Mouse (Mus musculus) forebrain, embryonic 16.5 days (tissue): Measurements from ENCODE around the gene Gpr156. TPM values are rescaled to one million over a fixed set of nuclear protein-coding genes. Genes with fewer than 3 reads are reported as not detected.

Source experiments
- ATAC-seq: fragments of 200-750 bp; cut with Nextera tagmentation; 2 replicates; pipeline ENCODE4 v1.8.0; 2017; ENCODE audit warnings: mild to moderate bottlenecking, moderate library complexity
- H3K27ac ChIP-seq: fragments of 300-500 bp; sonication (generic); 2 replicates; pipeline ENCODE4 v1.5.1; 2014; ENCODE audit warnings: low read length, control low read depth
- H3K27me3 ChIP-seq: fragments of 300-500 bp; sonication (generic); replicated peaks from 2 replicates; pipeline ENCODE4 v1.6.1; 2014; ENCODE audit warnings: low read length; ENCODE audit not compliant: control insufficient read depth, insufficient read depth
- H3K36me3 ChIP-seq: fragments of 300-500 bp; sonication (generic); 2 replicates; pipeline ENCODE4 v1.6.1; 2014; ENCODE audit not compliant: control insufficient read depth, insufficient read depth
- H3K4me1 ChIP-seq: fragments of 300-500 bp; sonication (generic); replicated peaks from 2 replicates; pipeline ENCODE4 v1.6.1; 2014; ENCODE audit warnings: low read length; ENCODE audit not compliant: control insufficient read depth, insufficient read depth
- H3K4me2 ChIP-seq: fragments of 300-500 bp; sonication (generic); 2 replicates; pipeline ENCODE4 v1.6.1; 2014; ENCODE audit warnings: mild to moderate bottlenecking, low read length, control low read depth
- H3K4me3 ChIP-seq: fragments of 300-500 bp; sonication (generic); replicated peaks from 2 replicates; pipeline ENCODE4 v1.5.1; 2014; ENCODE audit warnings: mild to moderate bottlenecking, low read length, control low read depth
- H3K9ac ChIP-seq: fragments of 300-500 bp; sonication (generic); replicated peaks from 2 replicates; pipeline ENCODE4 v1.6.1; 2014; ENCODE audit warnings: low read depth, low read length, control low read depth
- H3K9me3 ChIP-seq: fragments of 300-500 bp; sonication (generic); 2 replicates; pipeline ENCODE4 v1.6.1; 2016; ENCODE audit warnings: low read length; ENCODE audit not compliant: control insufficient read depth
- WGBS: fragments of 180-500 bp; shearing (Covaris S2); extraction: QIAGEN DNeasy Blood & Tissue Kit; methylation state at CpG from one replicate; pipeline ENCODE4 v1.1.7; 2014; 5-methylcytosine and 5-hydroxymethylcytosine counted together
- polyA plus RNA-seq: library from polyadenylated mRNA; unstranded; fragments of >200 nt; fragmentation: Nextera tagmentation; extraction: Ambion mirVana; gene quantifications from 2 replicates; pipeline ENCODE4 v1.2.1, GENCODE M21; 2015

Gene Gpr156
- polyA plus RNA-seq, 1 experiment from 2014 or later: 5.4 TPM

DNA sequence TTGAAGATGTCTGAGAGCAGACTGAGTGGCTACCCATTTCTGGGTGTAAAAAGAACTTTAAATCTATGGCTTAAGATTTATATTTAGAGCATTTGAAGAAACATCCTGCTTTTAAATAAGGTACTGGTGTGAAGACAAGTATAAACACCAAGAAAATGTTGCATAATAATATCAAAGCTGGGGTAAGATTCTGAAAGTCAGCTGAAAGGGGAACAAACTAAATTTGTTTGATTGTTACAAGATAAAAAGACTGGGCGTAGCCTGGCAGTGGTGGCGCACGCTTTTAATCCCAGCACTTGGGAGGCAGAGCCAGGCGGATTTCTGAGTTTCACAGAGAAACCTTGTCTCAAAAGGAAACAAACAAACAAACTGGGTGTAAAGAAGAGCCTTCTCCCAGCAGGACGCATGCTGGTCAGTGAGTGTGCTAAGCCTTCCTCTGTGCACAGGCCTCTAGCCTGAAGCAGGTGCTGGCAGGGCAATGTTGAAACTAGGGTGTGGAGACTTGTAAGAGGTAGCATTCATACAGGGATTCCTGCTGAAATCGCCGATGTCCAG is 37.3 kb upstream of the Gpr156 start:
- H3K27me3 ChIP-seq: no peaks in the 10 kb centered on the region
- no peak overlapping the region for H3K9ac ChIP-seq
- ATAC-seq: no peak
- H3K4me1 ChIP-seq: no peaks in the 10 kb centered on the region
- WGBS: 87% methylated on average over 7 of the region's 7 CpGs
- H3K9me3 ChIP-seq: no peaks in the 10 kb centered on the region
- H3K36me3 ChIP-seq: peaks cover 34% of the 10 kb centered on the region
- no peak overlapping the region for H3K27ac ChIP-seq
- no peak overlapping the region for H3K4me2 ChIP-seq
- no peak overlapping the region for H3K4me3 ChIP-seq

DNA sequence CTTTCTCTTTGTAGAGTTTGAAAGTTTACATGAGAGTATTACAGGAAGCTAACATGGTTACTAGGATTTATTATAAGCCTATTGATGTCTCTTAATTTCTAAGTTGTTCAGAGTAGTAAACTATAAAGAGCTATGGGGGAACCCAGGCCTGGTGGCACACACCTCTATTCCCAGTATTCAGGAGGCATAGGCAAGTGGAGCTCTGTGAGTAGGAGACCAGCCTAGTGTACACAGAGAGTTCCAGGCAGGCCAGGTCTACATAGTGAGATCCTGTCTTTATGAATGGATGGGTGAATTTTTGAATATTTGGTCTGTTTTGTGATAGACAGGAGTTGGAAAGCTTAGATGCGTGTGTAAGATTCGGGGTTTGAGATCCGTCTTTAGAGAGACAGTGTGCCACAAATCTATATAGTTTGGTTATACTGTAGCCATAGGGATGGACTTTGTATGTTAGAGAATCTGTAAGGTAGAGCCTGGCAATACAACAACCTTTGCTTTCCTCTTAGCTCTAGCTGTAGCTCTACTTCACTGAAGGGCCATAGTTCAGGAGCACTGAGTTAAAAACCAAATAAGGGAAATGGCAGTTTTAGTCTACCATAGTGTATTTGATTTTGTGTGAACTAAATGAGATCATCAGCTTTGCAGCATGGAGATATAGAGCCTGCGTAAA is 36.4 kb upstream of the Gpr156 start:
- H3K4me1 ChIP-seq: no peaks in the 10 kb centered on the region
- no peak overlapping the region for H3K4me2 ChIP-seq
- H3K27ac ChIP-seq: no peak overlapping the region
- no peak overlapping the region for H3K4me3 ChIP-seq
- peaks cover 34% of the 10 kb centered on the region for H3K36me3 ChIP-seq
- no peak for ATAC-seq
- 97% methylated on average over 4 of the region's 4 CpGs for WGBS
- H3K27me3 ChIP-seq: no peaks in the 10 kb centered on the region
- H3K9ac ChIP-seq: no peak overlapping the region
- H3K9me3 ChIP-seq: no peaks in the 10 kb centered on the region

DNA sequence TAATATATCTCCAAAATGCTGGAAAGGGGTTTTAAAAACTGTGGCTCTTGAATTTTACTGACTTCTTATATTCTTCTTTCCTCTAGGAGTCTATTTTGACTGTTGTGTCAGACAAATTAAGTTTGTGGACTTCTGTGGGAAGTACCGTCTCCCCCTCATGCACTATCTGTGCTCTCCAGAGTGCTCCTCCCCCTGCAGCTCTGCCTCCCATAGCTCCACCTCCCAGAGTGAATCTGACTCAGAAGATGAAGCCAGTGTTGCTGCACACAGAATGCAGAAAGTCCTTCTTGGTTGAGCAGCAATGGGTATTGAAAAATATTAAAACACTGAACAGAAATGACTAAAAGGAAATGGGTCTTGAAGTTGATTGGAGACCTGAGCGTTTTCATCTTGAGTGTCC is 35.1 kb upstream of the Gpr156 start:
- no peak overlapping the region for H3K9ac ChIP-seq
- peaks cover 34% of the 10 kb centered on the region for H3K36me3 ChIP-seq
- H3K4me3 ChIP-seq: no peak overlapping the region
- H3K27ac ChIP-seq: no peak overlapping the region
- no peaks in the 10 kb centered on the region for H3K9me3 ChIP-seq
- 87% methylated on average over 2 of the region's 2 CpGs for WGBS
- no peaks in the 10 kb centered on the region for H3K27me3 ChIP-seq
- H3K4me1 ChIP-seq: no peaks in the 10 kb centered on the region
- no peak overlapping the region for H3K4me2 ChIP-seq
- ATAC-seq: no peak

DNA sequence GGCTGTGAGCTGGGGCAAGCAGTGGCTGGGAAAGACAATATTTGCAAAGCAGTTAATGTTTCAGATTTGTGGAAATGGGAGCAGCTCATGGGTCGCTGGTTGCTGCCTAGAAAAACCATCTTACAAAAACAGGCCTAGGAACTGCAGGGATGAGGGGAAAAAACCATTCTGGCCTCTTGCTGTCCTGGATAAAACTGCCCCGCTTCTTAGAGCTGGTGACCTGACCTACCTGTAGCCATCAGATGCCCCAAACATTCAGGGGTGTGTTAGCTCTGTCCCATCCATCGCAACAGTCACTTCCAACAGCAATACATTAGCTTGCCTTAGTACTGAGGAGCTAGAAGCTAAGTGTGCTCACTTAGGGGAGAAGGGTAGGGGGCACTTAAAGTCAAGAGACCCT is 27.3 kb upstream of the Gpr156 start:
- H3K9ac ChIP-seq: no peak overlapping the region
- H3K36me3 ChIP-seq: no peaks in the 10 kb centered on the region
- H3K27me3 ChIP-seq: no peaks in the 10 kb centered on the region
- ATAC-seq: no peak
- H3K4me2 ChIP-seq: no peak overlapping the region
- H3K27ac ChIP-seq: no peak overlapping the region
- H3K9me3 ChIP-seq: no peaks in the 10 kb centered on the region
- WGBS: 91% methylated on average over 3 of the region's 3 CpGs
- H3K4me3 ChIP-seq: no peak overlapping the region
- peaks cover 9% of the 10 kb centered on the region for H3K4me1 ChIP-seq

DNA sequence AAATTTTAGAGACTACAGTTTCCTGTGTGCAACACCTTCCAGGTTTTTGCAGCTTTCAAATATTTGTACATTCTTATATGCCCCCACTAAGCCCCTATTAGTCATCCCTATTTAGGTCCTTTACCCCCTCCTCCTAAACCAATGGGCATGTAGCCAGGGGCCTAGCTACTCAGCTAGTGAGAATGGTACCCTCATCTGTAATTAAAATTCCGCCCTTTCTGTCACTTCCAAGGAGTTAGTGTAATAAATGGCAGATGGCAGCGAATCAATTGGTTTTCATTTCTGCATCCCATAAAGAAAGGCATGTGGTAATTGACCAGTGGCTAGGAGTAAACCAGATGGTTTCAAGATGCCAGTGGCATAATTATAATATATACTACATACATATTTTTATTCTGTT is 23.6 kb upstream of the Gpr156 start:
- Histone ChIP-seq H3K27ac (peak overlapping the region; percentile 26; the same call in 1 of the 2 replicates), H3K4me2 (no peak overlapping the region), H3K36me3 (no peaks in the 10 kb centered on the region), H3K9ac (no peak overlapping the region), H3K4me1 (peaks cover 9% of the 10 kb centered on the region), H3K9me3 (no peaks in the 10 kb centered on the region), H3K4me3 (no peak overlapping the region), H3K27me3 (no peaks in the 10 kb centered on the region)
- WGBS: 15% methylated on average over 2 of the region's 2 CpGs
- peak; percentile 69 for ATAC-seq

DNA sequence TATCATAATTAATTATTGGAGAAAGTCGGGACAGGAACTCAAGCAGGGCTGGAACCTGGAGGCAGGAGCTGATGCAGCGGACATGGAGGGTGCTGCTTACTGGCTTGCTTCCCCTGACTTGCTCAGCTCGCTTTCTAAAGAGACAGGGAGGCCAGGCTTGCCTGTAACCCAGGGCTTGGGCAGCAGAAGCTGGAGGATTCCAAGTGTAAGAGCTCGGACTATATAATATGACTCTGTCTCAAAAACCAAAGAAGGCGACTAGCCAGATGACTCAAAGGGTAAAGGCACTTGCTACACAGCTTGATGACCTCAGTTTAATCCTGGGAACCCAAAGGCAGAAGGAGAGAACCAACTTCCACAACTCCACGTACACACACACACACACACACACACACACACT is 22.9 kb upstream of the Gpr156 start:
- 0 out of 2 replicates have a peak, but pooled peaks have one; percentile 9 for ATAC-seq
- peak overlapping the region; percentile 26; the same call in 1 of the 2 replicates for H3K27ac ChIP-seq
- no peak overlapping the region for H3K9ac ChIP-seq
- no peaks in the 10 kb centered on the region for H3K27me3 ChIP-seq
- no peak overlapping the region for H3K4me3 ChIP-seq
- no peaks in the 10 kb centered on the region for H3K9me3 ChIP-seq
- H3K4me1 ChIP-seq: peaks cover 9% of the 10 kb centered on the region
- H3K4me2 ChIP-seq: no peak overlapping the region
- H3K36me3 ChIP-seq: no peaks in the 10 kb centered on the region
- WGBS: 54% methylated on average over 6 of the region's 6 CpGs

DNA sequence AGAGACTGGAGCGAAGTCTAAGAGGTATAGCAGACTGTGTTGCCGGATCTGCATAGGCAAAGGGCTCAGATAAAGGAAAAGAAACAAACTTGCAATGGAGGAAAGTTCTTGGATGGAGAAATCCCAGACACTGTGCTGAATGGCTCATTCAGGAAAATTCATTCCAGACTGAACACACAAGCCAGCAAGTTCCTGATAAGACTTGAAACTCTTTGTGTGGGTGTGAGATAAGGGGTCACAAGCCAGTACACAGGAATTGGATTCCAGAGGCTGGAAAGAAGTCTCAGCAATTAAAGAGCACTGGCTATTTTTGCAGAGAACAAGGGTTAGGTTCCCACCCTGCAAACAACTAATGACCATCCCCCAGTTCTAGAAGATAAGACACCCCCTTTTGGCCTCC is 22.4 kb upstream of the Gpr156 start:
- H3K9ac ChIP-seq: no peak overlapping the region
- no peak for ATAC-seq
- peaks cover 9% of the 10 kb centered on the region for H3K4me1 ChIP-seq
- no peaks in the 10 kb centered on the region for H3K36me3 ChIP-seq
- H3K4me2 ChIP-seq: no peak overlapping the region
- no peak overlapping the region for H3K27ac ChIP-seq
- no peaks in the 10 kb centered on the region for H3K9me3 ChIP-seq
- 68% methylated on average over 2 of the region's 2 CpGs for WGBS
- no peak overlapping the region for H3K4me3 ChIP-seq
- no peaks in the 10 kb centered on the region for H3K27me3 ChIP-seq

DNA sequence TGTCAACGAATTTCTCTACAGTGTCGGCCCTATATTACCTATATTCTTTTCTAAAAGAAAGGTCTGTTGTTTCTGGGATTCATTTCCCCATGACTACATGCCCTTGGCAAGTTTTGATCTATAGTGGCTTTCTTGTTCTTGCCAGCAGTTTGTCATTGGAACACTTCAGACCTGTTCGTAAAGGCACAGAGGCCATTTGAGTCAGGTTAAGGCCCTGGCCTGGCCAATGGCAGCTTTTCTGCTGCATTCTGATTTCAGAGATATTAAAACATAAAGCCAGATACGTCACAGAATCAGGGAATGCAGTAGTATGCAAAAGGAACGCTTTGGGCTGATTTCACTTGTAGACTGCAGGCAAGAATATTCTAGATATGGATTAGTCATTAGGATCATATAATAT is 17.5 kb upstream of the Gpr156 start:
- H3K9ac ChIP-seq: no peak overlapping the region
- H3K4me3 ChIP-seq: no peak overlapping the region
- H3K4me1 ChIP-seq: no peaks in the 10 kb centered on the region
- H3K27ac ChIP-seq: no peak overlapping the region
- 82% methylated on average over 5 of the region's 5 CpGs for WGBS
- no peaks in the 10 kb centered on the region for H3K36me3 ChIP-seq
- H3K27me3 ChIP-seq: no peaks in the 10 kb centered on the region
- ATAC-seq: no peak
- no peaks in the 10 kb centered on the region for H3K9me3 ChIP-seq
- H3K4me2 ChIP-seq: no peak overlapping the region

DNA sequence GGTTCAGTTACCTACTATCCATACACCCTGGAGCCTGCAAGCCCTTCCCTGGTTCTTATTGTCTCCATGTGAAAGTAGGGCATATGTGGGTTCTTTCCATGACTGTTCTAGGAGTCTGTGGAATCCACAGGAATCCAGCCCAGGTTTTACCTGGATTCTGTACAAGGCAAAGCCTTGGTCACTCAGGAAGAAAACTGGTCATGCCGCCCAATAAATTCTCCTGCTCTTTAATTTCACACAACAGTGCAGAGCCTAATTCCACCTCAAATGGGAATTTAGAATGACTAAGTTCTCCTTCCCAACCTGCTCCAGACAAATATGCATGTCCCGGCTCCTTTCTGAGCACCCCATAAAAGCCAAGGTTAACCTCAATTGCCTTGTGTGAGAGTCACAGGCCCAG is 16.9 kb upstream of the Gpr156 start:
- Histone ChIP-seq H3K9me3 (no peaks in the 10 kb centered on the region), H3K27me3 (no peaks in the 10 kb centered on the region), H3K4me2 (no peak overlapping the region), H3K4me1 (no peaks in the 10 kb centered on the region), H3K27ac (no peak overlapping the region), H3K9ac (no peak overlapping the region), H3K4me3 (no peak overlapping the region), H3K36me3 (no peaks in the 10 kb centered on the region)
- ATAC-seq: no peak
- 38% methylated on average over 2 of the region's 2 CpGs for WGBS

DNA sequence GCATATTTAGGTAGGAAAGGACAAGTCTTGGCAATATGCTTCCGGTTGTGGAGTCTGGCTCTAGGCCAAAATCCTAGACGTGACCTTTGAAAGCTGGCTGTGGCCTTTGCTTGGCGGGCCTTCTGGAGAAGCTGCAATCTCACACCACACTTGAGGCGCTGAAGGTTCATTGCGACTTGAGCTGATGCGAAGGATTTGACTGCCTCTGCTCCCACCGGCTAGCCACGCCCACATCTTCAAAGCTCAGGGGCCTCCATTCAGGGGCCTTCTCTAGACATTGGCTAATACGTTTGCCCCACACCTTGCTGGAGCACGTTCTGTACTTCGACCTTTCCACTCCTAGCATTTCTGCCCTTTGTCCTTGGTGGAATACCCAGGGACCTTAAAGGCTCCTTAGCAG is 15.0 kb upstream of the Gpr156 start:
- no peak for ATAC-seq
- Histone ChIP-seq H3K9ac (no peak overlapping the region), H3K4me3 (no peak overlapping the region), H3K27ac (no peak overlapping the region), H3K4me1 (no peaks in the 10 kb centered on the region), H3K36me3 (no peaks in the 10 kb centered on the region), H3K4me2 (no peak overlapping the region), H3K27me3 (no peaks in the 10 kb centered on the region), H3K9me3 (no peaks in the 10 kb centered on the region)
- WGBS: 38% methylated on average over 11 of the region's 11 CpGs
